Mouse (Mus musculus): Measurements from ENCODE around the gene Akr1c14. TPM values are rescaled to one million over a fixed set of nuclear protein-coding genes. Genes with fewer than 3 reads are reported as not detected.
"Not testable (repeated sequence)": the region's sequence is repeated elsewhere in the genome, so short reads cannot be mapped to it uniquely, and the experiment has no call there.

Gene Akr1c14
- polyA plus RNA-seq, 1 experiment: 0.82 TPM

- H3K4me3 ChIP-seq (replicated peaks; ENCODE audit: control insufficient read depth, low read depth, low read length): no peak overlapping the region
- TF ChIP-seq CTCF (IDR thresholded peaks at IDR 0.05; ENCODE audit: control insufficient read depth, insufficient read depth, low read length): no peak
- TF ChIP-seq POLR2A (IDR thresholded peaks at IDR 0.05; ENCODE audit: borderline replicate concordance, control insufficient read depth, low read depth, low read length): no peak
- no peaks in the 10 kb centered on the region for H3K4me1 ChIP-seq (ENCODE audit: control insufficient read depth, insufficient read depth, low read length)
- no peak overlapping the region for H3K27ac ChIP-seq (ENCODE audit: control insufficient read depth, insufficient read depth, low read depth, low read length, poor library complexity)
Observed at GRCm38 (mm10) chr13:4101691-4102090, 52.9 kb downstream of the Akr1c14 start.

GRCm38 (mm10) chr13:4102721-4103120 lies 53.9 kb downstream of the Akr1c14 start:
- H3K4me3 ChIP-seq (replicated peaks; ENCODE audit: control insufficient read depth, low read depth, low read length): no peak overlapping the region
- no peaks in the 10 kb centered on the region for H3K4me1 ChIP-seq (ENCODE audit: control insufficient read depth, insufficient read depth, low read length)
- H3K27ac ChIP-seq (ENCODE audit: control insufficient read depth, insufficient read depth, low read depth, low read length, poor library complexity): no peak overlapping the region
- TF ChIP-seq POLR2A (IDR thresholded peaks at IDR 0.05; ENCODE audit: borderline replicate concordance, control insufficient read depth, low read depth, low read length) (no peak), CTCF (IDR thresholded peaks at IDR 0.05; ENCODE audit: control insufficient read depth, insufficient read depth, low read length) (no peak)

- no peak overlapping the region for H3K27ac ChIP-seq (ENCODE audit: control insufficient read depth, insufficient read depth, low read depth, low read length, poor library complexity)
- H3K4me3 ChIP-seq (replicated peaks; ENCODE audit: control insufficient read depth, low read depth, low read length): no peak overlapping the region
- TF ChIP-seq POLR2A (IDR thresholded peaks at IDR 0.05; ENCODE audit: borderline replicate concordance, control insufficient read depth, low read depth, low read length): no peak
- peak; percentile 56 for TF ChIP-seq CTCF (IDR thresholded peaks at IDR 0.05; ENCODE audit: control insufficient read depth, insufficient read depth, low read length)
- H3K4me1 ChIP-seq (ENCODE audit: control insufficient read depth, insufficient read depth, low read length): no peaks in the 10 kb centered on the region
- 35% methylated on average over 6 of the region's 6 CpGs for WGBS
Observed at GRCm38 (mm10) chr13:4110281-4111188, 61.7 kb downstream of the Akr1c14 start.

GRCm38 (mm10) chr13:4119181-4119904 lies 70.5 kb downstream of the Akr1c14 start:
- H3K27ac ChIP-seq (ENCODE audit: control insufficient read depth, insufficient read depth, low read depth, low read length, poor library complexity): no peak overlapping the region
- TF ChIP-seq CTCF (IDR thresholded peaks at IDR 0.05; ENCODE audit: control insufficient read depth, insufficient read depth, low read length) (no peak), POLR2A (IDR thresholded peaks at IDR 0.05; ENCODE audit: borderline replicate concordance, control insufficient read depth, low read depth, low read length) (no peak)
- 63% methylated on average over 2 of the region's 2 CpGs for WGBS
- H3K4me3 ChIP-seq (replicated peaks; ENCODE audit: control insufficient read depth, low read depth, low read length): no peak overlapping the region
- no peaks in the 10 kb centered on the region for H3K4me1 ChIP-seq (ENCODE audit: control insufficient read depth, insufficient read depth, low read length)

GRCm38 (mm10) chr13:4123146-4123545 lies 74.3 kb downstream of the Akr1c14 start:
- Histone ChIP-seq H3K4me3 (replicated peaks; ENCODE audit: control insufficient read depth, low read depth, low read length) (no peak overlapping the region), H3K27ac (ENCODE audit: control insufficient read depth, insufficient read depth, low read depth, low read length, poor library complexity) (no peak overlapping the region), H3K4me1 (ENCODE audit: control insufficient read depth, insufficient read depth, low read length) (no peaks in the 10 kb centered on the region)
- WGBS: 80% methylated on average over 7 of the region's 7 CpGs
- TF ChIP-seq CTCF (IDR thresholded peaks at IDR 0.05; ENCODE audit: control insufficient read depth, insufficient read depth, low read length) (no peak), POLR2A (IDR thresholded peaks at IDR 0.05; ENCODE audit: borderline replicate concordance, control insufficient read depth, low read depth, low read length) (no peak)

GRCm38 (mm10) chr13:4124471-4124870 lies 75.7 kb downstream of the Akr1c14 start:
- H3K27ac ChIP-seq (ENCODE audit: control insufficient read depth, insufficient read depth, low read depth, low read length, poor library complexity); H3K4me1 ChIP-seq (ENCODE audit: control insufficient read depth, insufficient read depth, low read length): not testable (repeated sequence)
- 84% methylated on average over 6 of the region's 6 CpGs for WGBS

GRCm38 (mm10) chr13:4125846-4126245 lies 77.0 kb downstream of the Akr1c14 start:
- 83% methylated on average over 1 of the region's 1 CpGs for WGBS
- H3K4me3 ChIP-seq (replicated peaks; ENCODE audit: control insufficient read depth, low read depth, low read length); H3K4me1 ChIP-seq (ENCODE audit: control insufficient read depth, insufficient read depth, low read length); H3K27ac ChIP-seq (ENCODE audit: control insufficient read depth, insufficient read depth, low read depth, low read length, poor library complexity): not testable (repeated sequence)

More at GRCm38 (mm10) chr13:4124471-4124870, 75.7 kb downstream of the Akr1c14 start:
- H3K4me3 ChIP-seq (replicated peaks; ENCODE audit: control insufficient read depth, low read depth, low read length): not testable (repeated sequence)

- H3K27ac ChIP-seq (ENCODE audit: control insufficient read depth, insufficient read depth, low read depth, low read length, poor library complexity): no peak overlapping the region
- TF ChIP-seq POLR2A (IDR thresholded peaks at IDR 0.05; ENCODE audit: borderline replicate concordance, control insufficient read depth, low read depth, low read length): no peak
- 21% methylated on average over 5 of the region's 5 CpGs for WGBS
Observed at GRCm38 (mm10) chr13:4129100-4129499, 80.3 kb downstream of the Akr1c14 start.

More at GRCm38 (mm10) chr13:4129100-4129499, 80.3 kb downstream of the Akr1c14 start:
- no peak overlapping the region for H3K4me3 ChIP-seq (replicated peaks; ENCODE audit: control insufficient read depth, low read depth, low read length)
- H3K4me1 ChIP-seq (ENCODE audit: control insufficient read depth, insufficient read depth, low read length): no peaks in the 10 kb centered on the region

Measured in bone marrow, adult 2 months (tissue).